Mouse (Mus musculus) left cerebral cortex, postnatal 36 days (tissue): ENCODE measurements around the gene Hist2h2ac. TPM values are rescaled to one million over a fixed set of nuclear protein-coding genes. Genes with fewer than 3 reads are reported as not detected.

ENCODE experiments used
- DNase-seq, 2 experiments: peaks; one replicate each; pipeline ENCODE4 v3.0.0; 2021 to 2022; ENCODE audit warnings: low spot score in 2 of 2, mixed read lengths in 1 of 2
- intact Hi-C: fragments of 180-260 bp; cut with DNase I; formaldehyde crosslinking; loops from one replicate; pipeline ENCODE4 v1.15.1; 2025
- total RNA-seq, 2 experiments: library from RNA; stranded (reverse); gene quantifications; 2 replicates each; pipeline ENCODE4 v1.2.3; 2021

Hist2h2ac gene
- total RNA-seq, result 10 to 100 TPM; 24.2 to 27.9 TPM

DNA sequence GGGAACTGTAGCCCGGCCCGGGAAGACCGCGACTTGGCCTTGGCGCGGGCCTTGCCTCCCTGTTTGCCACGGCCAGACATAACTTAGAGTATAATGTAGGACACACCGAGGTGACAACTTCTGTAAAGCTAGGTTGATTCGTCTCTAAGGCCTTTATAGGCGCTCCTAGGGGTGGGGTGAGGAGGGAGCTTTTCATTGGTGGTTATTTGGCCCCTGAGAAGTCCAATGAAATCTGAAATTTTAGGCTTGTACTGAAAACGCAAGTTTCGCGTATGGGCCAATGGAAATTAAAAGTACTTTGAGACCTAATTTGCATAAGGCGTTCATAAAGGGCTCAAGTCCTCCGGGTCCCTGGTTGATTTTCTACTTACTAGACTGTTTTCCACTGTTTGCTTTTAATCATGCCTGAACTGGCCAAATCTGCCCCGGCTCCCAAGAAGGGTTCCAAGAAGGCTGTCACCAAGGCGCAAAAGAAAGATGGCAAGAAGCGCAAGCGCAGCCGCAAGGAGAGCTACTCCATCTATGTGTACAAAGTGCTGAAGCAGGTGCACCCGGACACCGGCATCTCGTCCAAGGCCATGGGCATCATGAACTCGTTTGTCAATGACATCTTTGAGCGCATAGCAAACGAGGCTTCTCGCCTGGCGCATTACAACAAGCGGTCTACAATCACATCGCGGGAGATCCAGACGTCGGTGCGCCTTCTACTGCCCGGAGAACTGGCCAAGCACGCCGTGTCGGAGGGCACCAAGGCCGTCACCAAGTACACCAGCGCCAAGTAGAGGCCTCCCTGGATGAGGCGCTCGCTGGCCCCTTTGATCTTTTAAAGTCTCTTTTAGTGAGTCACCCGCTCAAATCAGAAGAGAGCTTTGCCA is at the start of gene Hist2h2ac, which contains the start of gene Hist2h2be:
Gene Hist2h2ac, minus strand, starts transcription at position 116 of the 875 bp plus-strand sequence.
Gene Hist2h2be, plus strand, starts transcription at position 355 of the 875 bp plus-strand sequence.
- intact Hi-C loops, result loop anchor here (2.0 kb wide), 2 partner anchors 24 to 42 kb away; partner anchors contain the start of genes Hist2h2aa1 and Hist2h4
- peak; percentile 83 to 87 for DNase-seq

DNA sequence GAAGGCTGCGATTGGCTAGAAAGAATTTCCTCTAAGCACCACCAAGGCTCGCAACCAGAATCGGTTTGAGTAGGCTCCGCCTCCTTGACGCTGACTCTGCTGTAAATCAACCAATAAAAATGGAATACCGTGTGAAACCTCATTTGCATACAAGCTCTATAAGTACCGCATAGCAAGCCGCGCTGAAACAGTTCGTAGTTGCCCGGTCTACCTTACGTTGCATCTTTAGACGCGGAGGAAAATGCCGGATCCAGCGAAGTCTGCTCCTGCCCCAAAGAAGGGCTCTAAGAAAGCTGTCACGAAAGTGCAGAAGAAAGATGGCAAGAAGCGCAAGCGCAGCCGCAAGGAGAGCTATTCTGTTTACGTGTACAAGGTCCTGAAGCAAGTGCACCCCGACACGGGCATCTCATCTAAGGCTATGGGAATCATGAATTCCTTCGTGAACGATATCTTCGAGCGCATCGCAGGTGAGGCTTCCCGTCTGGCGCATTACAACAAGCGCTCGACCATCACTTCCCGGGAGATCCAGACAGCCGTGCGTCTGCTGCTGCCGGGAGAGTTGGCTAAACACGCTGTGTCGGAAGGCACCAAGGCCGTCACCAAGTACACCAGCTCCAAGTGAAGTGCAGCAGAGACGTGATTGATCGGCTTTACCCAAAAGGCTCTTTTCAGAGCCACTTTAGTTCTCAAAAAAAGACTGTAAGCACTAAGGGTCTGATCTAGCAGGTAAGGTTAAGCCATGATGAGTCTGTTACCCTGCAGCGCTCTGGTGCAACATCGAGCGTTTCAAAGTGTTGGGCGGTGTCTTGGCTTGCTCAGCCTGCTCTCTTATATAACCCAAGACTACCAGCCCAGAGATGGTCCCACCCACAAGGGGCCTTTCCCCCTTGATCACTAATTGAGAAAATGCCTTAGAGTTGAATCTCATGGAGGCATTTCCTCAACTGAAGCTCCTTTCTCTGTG is 49.1 kb upstream of the Hist2h2ac start, which contains the start of gene Hist2h2bb:
Gene Hist2h2bb, plus strand, starts transcription at position 242 of the 964 bp plus-strand sequence.
- intact Hi-C loops, result loop anchor here (10.0 kb wide), 1 partner anchor 205 kb away; no protein-coding TSS in a partner anchor
- peak; percentile 91 to 94 for DNase-seq

DNA sequence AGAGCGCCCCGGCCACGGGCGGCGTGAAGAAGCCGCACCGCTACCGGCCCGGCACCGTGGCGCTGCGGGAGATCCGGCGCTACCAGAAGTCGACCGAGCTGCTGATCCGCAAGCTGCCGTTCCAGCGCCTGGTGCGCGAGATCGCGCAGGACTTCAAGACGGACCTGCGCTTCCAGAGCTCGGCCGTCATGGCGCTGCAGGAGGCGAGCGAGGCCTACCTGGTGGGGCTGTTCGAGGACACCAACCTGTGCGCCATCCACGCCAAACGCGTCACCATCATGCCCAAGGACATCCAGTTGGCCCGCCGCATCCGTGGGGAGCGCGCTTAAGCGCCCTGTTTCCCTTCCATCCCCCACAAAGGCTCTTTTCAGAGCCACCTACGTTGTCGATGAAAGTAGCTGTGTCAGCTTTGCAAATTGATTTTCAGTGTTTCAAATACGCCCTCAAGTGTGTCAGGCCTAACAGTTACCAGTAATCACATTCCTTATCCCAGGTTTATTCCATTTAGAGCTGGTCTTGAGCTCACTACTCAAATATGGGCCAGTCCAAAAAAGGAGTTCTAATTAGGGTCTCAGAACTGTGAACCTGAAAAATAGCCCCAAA is 48.2 kb upstream of the Hist2h2ac start:
- peak in 1 of 2 experiments; percentile 45 for DNase-seq
- intact Hi-C loops, result loop anchor here (10.0 kb wide), 1 partner anchor 204 kb away; no protein-coding TSS in a partner anchor

DNA sequence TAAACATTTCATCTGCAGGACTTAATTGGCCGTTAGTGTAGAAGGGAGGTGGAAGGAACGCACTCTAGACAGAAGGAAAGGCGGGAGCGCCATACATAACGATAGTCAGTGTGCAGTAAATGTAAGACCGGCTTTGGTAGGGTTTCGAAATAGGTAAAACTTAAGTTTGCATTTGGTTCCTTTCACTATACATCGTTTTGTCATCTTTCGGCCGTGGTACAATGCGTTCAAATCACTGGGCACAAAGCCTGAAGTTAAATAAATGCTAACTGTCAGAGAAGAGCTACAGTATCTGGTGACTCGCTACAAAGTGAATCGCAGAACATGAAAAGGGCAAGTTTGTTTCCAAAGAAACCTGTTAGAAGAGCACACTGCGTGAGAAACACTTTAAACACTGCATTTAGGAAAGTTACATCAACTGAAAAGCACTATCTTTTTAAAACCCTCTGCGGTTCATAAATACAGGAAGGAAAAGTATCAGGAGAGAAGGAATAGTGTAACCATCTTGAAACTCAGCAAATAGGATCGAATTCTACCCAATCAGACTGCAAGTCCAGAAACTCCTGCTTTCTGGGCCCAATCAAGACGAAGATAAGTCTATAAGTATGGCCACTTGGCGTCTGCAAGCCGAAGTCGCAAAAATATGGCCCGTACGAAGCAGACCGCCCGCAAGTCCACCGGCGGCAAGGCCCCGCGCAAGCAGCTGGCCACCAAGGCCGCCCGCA is 47.5 kb upstream of the Hist2h2ac start, which contains the start of gene Hist2h3b:
Gene Hist2h3b, plus strand, starts transcription at position 604 of the 725 bp plus-strand sequence.
- intact Hi-C loops, result loop anchor here (10.0 kb wide), 1 partner anchor 203 kb away; no protein-coding TSS in a partner anchor

DNA sequence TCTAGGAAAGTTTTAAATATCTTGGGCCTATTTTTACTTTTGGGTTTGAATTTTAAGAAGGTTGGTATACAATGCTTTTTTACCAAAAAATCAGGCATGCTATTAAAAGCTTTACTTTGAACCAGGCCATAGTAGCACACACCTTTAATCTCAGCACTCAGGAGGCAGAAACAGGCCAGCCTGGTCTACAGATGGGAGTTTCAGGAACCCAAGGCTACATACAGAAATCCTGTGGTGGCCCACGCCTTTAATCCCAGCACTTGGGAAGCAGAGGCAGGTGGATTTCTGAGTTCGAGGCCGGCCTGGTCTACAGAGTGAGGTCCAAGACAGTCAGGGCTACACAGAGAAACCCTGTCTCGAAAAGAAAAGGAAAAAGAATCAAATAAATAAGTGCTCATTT is 46.9 kb upstream of the Hist2h2ac start:
- intact Hi-C loops, result loop anchor here (10.0 kb wide), 1 partner anchor 203 kb away; no protein-coding TSS in a partner anchor
- DNase-seq, result no peak

More for the DNA sequence above, 47.5 kb upstream of the Hist2h2ac start, which contains the start of gene Hist2h3b:
- peak; percentile 85 to 88 for DNase-seq

DNA sequence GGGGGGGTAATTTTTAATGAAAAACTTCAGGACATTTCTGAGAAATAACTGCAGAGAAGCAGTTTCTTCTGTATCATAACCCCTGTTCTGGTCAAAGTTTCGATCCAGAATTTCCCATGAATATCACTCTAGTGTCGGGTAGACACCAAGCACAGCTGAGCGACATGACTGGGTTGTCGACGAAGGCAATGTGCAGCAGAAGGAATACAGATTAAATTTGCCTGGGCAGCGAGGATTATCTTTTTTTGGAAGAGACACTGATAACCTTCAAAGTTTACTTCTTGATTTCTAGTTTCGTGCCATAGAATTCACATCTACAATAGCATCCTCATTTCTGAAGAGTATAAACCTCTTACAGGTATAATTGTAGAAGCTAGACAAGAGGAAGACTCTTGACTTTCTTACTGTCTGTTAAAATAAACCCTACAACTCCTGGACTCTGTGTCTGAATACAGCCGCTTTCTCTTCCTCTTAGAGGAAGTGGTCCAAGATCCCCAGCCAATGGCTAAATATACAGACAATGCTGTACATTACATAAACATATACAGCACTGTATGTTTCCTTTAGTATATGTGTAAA is 45.5 kb upstream of the Hist2h2ac start:
- DNase-seq, result no peak
- intact Hi-C loops, result loop anchor here (10.0 kb wide), 1 partner anchor 201 kb away; no protein-coding TSS in a partner anchor

DNA sequence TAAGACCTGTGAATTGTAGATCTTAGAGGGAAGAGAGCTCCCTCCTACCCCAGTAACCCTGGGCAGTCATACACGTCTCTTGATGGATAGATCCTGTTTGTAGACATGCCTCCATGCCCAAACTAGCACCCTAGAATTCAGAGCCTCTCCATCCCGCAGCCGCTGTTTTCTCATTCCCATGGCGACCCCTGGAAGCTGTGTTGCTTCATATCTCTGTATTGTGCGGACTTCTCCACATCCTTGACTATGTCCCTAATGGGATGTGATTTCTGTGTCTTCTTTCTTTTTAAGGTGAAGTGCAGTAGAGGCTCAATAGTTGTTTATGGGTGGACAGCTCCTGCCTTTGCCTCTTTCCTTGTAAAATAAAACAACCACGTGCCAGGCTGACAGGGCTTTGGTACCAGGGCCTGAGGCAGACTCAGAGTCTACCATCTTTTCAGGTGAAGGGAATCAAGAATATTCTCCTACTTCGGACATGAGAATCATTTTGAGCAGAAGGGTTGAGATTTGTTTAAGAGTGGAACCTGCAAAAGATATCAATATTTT is 43.8 kb upstream of the Hist2h2ac start:
- DNase-seq, result no peak
- intact Hi-C loops, result loop anchor here (5.0 to 10.0 kb wide), 2 partner anchors 200 to 333 kb away; partner anchors contain the start of gene Ankrd34a

DNA sequence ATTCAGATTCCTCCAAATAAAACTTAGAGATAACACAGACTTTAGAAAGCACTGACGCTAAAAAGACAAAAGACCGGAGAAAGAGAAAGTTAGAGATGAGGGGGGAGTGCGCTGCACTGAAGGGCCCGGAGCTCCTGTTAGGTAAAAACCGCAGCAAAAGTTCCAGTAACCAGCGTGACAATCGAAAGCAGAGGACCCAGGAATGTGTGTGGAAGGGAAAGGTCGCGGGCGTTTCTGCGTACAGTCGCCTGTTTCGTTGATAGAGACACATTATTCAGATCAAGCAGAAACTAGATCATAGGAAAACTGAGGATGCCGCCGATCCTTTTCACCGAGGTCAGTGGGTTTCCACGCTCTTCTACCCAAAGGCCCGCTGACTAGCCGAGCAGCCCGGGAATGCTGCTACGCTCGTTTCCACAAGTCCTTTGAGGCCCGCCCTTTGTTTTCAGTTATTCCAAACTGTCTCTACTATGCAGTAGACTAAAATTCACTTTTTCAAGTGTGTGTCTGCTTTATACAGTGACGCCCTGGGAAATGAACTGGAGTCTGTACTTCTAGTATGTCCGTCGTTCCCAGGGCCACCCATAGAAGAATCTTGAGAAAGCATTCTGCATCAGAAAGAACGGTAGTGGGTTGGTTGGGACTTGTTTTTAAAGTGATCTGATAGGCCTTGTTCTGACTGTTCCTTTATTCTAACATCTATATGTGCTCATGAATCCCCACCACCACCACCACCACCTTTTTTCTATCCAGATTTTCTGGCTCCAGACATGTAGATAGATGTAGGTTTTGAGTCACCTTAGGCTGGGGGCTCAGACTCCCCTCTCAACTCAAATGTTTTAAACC is 43.1 kb upstream of the Hist2h2ac start:
- intact Hi-C loops, result loop anchor here (2.0 to 10.0 kb wide), 3 partner anchors 43 to 334 kb away; partner anchors contain the start of genes Ankrd34a, Hist2h2ac and Hist2h2be
- peak; percentile 48 to 63 for DNase-seq

DNA sequence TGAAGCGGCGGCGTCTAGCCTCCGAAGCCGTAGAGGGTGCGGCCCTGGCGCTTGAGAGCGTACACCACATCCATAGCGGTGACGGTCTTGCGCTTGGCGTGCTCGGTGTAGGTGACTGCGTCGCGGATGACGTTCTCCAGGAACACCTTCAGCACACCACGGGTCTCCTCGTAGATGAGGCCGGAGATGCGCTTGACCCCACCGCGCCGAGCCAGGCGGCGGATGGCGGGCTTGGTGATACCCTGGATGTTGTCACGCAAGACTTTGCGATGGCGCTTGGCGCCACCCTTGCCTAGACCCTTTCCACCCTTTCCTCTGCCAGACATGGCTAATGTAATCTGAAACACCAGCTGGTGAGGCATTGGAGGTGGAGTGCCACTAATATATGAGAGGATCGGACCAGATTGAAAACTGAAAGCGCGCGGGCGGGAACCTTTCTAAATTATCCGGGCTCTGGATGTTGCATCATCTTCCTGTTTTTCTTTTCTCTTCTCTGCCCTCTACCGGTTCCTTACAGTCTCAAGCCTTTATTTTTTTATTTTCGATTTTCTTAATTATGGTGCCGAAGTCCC is 42.4 kb upstream of the Hist2h2ac start, which contains the start of gene Hist2h4:
Gene Hist2h4, minus strand, starts transcription at position 333 of the 572 bp plus-strand sequence.
- intact Hi-C loops, result loop anchor here (2.0 to 10.0 kb wide), 3 partner anchors 42 to 334 kb away; partner anchors contain the start of genes Ankrd34a, Hist2h2ac and Hist2h2be
- DNase-seq, result peak; percentile 96 to 98

DNA sequence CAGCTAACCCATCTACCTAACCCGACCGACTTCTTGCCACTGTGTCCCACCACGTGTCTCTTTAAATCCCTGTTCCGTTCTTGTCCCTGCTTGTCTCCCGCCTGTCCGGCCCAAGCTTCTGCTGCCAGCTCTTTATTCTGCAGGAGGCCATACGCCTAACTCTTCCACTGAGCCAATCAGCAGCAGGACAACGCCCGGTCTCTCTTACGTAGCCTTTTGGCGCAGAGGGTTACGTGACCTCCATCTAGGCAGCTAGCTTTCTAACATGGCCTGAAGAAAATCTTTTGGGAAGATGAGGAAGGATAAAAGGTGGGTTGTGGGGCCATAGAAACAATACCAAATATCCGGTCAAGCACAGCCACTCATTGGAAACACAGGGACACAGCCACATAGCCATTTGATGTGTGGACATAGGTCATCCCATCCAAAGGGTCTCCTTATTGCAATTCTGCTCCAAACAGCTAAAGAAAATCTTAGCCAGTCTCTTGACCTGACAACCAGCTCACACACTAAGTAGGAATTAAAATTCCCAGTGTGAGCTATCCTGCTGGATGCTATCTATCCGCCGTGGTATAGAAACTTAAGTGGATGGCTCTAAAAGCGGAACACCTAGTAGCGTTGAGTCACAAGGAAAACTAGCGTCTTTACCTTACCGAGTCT is 41.7 kb upstream of the Hist2h2ac start:
- intact Hi-C loops, result loop anchor here (2.0 to 10.0 kb wide), 3 partner anchors 42 to 335 kb away; partner anchors contain the start of genes Ankrd34a, Hist2h2ac and Hist2h2be
- peak; percentile 83 to 86 for DNase-seq

DNA sequence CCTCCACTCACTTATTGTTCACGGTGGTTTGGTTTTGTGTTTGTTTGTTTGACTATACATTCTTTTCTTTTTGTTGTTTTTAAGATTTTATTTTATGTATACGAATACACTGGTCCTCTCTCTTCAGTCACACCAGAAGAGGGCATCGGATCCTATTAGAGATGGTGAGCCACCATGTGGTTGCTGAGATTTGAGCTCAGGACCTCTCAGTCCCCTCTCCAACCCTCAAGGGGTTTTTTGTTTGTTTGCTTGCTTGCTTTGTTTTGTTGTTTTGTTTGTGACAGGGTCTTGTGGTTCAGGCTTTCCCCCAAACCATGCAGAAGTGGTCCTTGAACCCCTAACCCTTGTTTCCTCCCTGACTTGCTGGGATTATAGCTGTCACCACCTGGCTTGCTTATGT is 40.9 kb upstream of the Hist2h2ac start:
- no peak for DNase-seq
- intact Hi-C loops, result loop anchor here (2.0 to 10.0 kb wide), 3 partner anchors 41 to 336 kb away; partner anchors contain the start of genes Ankrd34a, Hist2h2ac and Hist2h2be

DNA sequence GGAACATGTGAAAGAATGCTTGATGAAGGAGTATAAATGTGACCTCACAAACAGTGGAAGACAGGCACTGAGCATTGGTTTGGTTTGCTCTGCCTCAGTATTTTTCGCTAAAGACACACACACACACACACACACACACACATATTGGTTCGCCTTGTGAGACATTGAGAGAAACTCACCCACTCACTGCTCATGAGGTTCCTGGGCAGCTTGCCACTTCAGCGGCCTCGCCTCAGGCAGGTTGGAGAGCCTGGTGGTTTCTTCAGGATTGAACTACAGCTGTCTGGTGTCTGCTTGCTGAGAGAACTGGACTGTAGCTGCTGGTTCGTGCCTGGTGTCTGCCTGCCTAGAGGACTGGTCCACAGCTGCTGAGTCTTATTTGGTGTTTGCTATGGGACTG is 39.5 kb upstream of the Hist2h2ac start:
- DNase-seq, result no peak
- intact Hi-C loops, result loop anchor here (5.0 to 10.0 kb wide), 2 partner anchors 195 to 337 kb away; partner anchors contain the start of gene Ankrd34a

DNA sequence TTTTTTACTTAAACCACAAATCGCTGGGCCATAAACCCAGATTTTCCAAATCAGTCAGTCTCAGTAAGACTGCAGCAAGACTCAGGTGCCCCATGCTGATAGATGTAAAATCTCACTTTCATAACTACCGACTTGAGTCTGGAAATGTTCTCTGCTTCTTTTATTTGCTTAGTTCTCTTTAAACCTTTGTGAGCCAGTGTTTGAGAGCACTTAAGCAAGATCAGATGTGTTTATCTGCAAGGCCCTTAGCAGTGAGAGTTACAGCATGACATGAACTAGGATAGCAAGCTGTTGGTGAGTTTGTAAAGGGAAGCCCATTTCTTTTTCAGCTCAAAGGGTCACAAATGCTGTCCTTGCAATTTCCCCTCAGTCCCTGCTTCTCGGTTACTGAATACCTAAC is 36.5 kb upstream of the Hist2h2ac start:
- intact Hi-C loops, result no loop called here
- DNase-seq, result no peak

DNA sequence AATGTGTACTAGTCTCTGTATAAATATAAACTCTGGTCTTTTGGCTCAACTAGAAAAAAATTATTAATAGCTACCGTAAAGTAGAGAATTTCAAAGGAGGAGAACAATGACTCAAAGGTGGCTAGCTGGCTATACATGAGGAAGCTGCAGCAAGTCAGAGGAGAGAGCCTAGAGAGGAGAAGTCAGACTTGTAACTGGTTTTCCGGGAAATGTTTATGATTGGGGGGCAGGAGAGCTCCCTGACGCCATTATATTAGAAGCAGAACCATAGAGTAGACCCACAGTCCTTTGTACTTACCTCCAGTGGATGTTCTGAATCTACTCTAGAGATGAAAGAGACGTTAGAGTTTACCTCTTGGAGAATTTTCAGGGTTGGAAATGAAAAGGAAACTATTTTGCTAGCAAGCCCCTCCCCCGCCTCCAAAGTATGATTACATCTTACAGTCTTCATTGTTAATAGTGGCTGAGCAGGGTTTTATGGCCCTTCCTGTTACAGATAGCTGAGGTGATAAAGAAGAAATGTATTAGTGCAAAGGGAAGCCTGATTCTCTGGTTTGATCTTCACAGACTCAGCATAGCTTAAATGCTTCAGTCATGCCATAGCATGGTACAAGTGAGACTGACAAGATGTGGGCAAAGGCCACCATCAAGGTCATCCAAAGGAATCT is 35.4 kb upstream of the Hist2h2ac start:
- intact Hi-C loops, result no loop called here
- no peak for DNase-seq
